Mouse (Mus musculus): ENCODE results near the gene B3galt2. TPM values are rescaled to one million over a fixed set of nuclear protein-coding genes. Genes with fewer than 3 reads are reported as not detected.

B3galt2 gene
- 7.7 and 8.0 TPM in 2 replicates for polyA plus RNA-seq (2015; fragmentation: Nextera tagmentation; extraction: Ambion mirVana)

DNA sequence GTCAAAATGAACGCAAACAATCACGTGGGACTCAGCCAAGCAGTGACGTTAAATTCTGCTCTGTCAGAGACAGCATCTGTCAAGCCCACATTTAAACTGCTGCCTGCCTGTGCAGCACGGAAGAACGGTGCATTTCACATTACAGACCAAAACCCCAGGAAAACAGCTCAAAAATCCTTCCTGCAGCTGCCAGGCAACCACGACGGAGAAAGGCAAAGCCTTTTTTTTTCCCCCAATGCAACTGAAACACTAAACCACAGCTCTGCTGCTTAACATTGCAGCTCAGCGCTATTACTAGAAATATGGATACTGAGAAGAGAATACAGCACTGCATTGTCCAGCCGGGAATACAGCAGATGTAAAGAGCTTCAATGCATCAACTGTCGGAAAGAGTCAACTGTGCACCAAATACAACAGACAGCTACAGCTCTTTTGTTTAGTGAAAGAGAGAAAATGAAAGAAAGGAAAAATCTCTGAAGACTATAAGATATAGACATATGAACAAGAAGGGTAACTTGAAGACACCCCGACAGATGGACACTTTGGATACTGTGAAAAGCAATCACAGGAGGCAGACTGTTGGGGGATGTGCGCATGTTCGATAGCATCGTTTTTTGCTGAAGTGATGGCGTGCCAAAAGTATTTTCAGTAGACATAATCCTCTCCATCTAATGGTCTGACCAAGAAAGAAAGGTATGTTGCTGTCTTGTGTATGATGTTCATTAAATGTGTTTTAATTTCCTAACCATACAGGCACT, at the start of gene B3galt2:
TSS of gene B3galt2 (plus strand) at position 15 of the 758 bp plus-strand sequence.
- peak within 1 kb of the TSS; percentile 98 for H3K27ac ChIP-seq (ENCODE audit: low read length)
- WGBS: 7% methylated on average over 15 of the region's 15 CpGs
- peak within 1 kb of the TSS; percentile 45 for H3K4me3 ChIP-seq (ENCODE audit: low read depth, low read length)
- peaks cover 6% of the 10 kb centered on the region for H3K4me1 ChIP-seq (ENCODE audit: control insufficient read depth, insufficient read depth, low read length)
- no peaks in the 10 kb centered on the region for H3K9me3 ChIP-seq (replicated peaks; ENCODE audit: control insufficient read depth, low read length, poor library complexity, severe bottlenecking)
- ATAC-seq: peak; percentile 95
- H3K4me2 ChIP-seq (ENCODE audit: low read length): peak within 1 kb of the TSS; percentile 53
- peak within 1 kb of the TSS; percentile 76 for H3K9ac ChIP-seq (ENCODE audit: low read depth, low read length)
- no peaks in the 10 kb centered on the region for H3K27me3 ChIP-seq (ENCODE audit: control insufficient read depth, insufficient read depth, low read depth, low read length)
- H3K36me3 ChIP-seq (ENCODE audit: control insufficient read depth, insufficient read depth, low read length): no peaks in the 10 kb centered on the region

DNA sequence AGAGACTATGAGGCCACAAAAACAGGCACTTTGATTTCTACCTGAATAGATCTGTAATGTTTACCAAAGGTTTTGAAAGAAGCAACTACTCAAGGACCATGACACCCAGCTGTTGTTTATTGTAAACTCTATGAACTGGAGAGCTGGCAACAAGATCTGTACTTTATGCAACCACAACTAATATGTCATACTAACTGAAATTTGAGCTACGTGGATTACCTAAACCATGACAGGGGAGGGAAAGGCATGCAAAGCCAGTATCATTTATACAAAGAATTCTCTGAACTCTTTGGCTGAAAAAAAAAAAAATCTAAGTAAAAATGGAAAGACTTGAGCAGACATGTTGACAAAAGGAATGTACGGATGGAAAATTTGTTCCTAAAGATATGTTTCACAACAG, 43.6 kb upstream of the B3galt2 start:
- Histone ChIP-seq H3K9ac (ENCODE audit: low read depth, low read length) (no peak overlapping the region), H3K27ac (ENCODE audit: low read length) (no peak overlapping the region), H3K9me3 (replicated peaks; ENCODE audit: control insufficient read depth, low read length, poor library complexity, severe bottlenecking) (no peaks in the 10 kb centered on the region), H3K4me1 (ENCODE audit: control insufficient read depth, insufficient read depth, low read length) (no peaks in the 10 kb centered on the region), H3K4me2 (ENCODE audit: low read length) (no peak overlapping the region), H3K4me3 (ENCODE audit: low read depth, low read length) (no peak overlapping the region), H3K27me3 (ENCODE audit: control insufficient read depth, insufficient read depth, low read depth, low read length) (no peaks in the 10 kb centered on the region), H3K36me3 (ENCODE audit: control insufficient read depth, insufficient read depth, low read length) (no peaks in the 10 kb centered on the region)
- no peak for ATAC-seq
- 89% methylated on average over 2 of the region's 2 CpGs for WGBS

DNA sequence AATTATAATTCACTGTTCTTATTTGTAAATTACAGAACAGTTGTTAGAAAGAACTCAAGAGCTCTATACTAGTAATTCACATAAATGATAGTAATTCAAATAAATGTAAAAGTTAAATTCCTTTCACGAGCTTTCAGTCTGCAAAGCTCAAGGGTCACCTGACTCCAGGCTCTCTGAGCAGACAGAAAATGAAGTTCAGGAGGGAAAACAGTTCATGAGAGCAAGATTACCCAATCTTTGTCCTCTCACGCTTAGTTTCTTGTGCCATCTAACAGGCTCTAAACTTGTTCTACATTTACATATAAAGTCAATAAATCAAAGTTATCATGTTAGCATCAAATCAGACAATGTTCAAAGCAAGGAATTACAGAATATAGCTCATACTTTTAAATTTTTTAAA, 31.6 kb upstream of the B3galt2 start:
- no peak for ATAC-seq
- Histone ChIP-seq H3K9ac (ENCODE audit: low read depth, low read length) (no peak overlapping the region), H3K9me3 (replicated peaks; ENCODE audit: control insufficient read depth, low read length, poor library complexity, severe bottlenecking) (no peaks in the 10 kb centered on the region), H3K27ac (ENCODE audit: low read length) (no peak overlapping the region), H3K4me1 (ENCODE audit: control insufficient read depth, insufficient read depth, low read length) (no peaks in the 10 kb centered on the region), H3K4me2 (ENCODE audit: low read length) (no peak overlapping the region), H3K27me3 (ENCODE audit: control insufficient read depth, insufficient read depth, low read depth, low read length) (no peaks in the 10 kb centered on the region), H3K36me3 (ENCODE audit: control insufficient read depth, insufficient read depth, low read length) (peaks cover 3% of the 10 kb centered on the region), H3K4me3 (ENCODE audit: low read depth, low read length) (no peak overlapping the region)
- 93% methylated on average over 2 of the region's 2 CpGs for WGBS

GRCm38 (mm10) chr1:143612901-143613300, 27.6 kb upstream of the B3galt2 start:
- Histone ChIP-seq H3K27me3 (ENCODE audit: control insufficient read depth, insufficient read depth, low read depth, low read length) (no peaks in the 10 kb centered on the region), H3K4me2 (ENCODE audit: low read length) (no peak overlapping the region), H3K9me3 (replicated peaks; ENCODE audit: control insufficient read depth, low read length, poor library complexity, severe bottlenecking) (no peaks in the 10 kb centered on the region), H3K36me3 (ENCODE audit: control insufficient read depth, insufficient read depth, low read length) (peaks cover 10% of the 10 kb centered on the region), H3K9ac (ENCODE audit: low read depth, low read length) (no peak overlapping the region), H3K4me1 (ENCODE audit: control insufficient read depth, insufficient read depth, low read length) (no peaks in the 10 kb centered on the region), H3K27ac (ENCODE audit: low read length) (no peak overlapping the region), H3K4me3 (ENCODE audit: low read depth, low read length) (no peak overlapping the region)
- ATAC-seq: no peak
- 88% methylated on average over 2 of the region's 2 CpGs for WGBS

GRCm38 (mm10) chr1:143619760-143620159, 20.7 kb upstream of the B3galt2 start:
- H3K9me3 ChIP-seq (replicated peaks; ENCODE audit: control insufficient read depth, low read length, poor library complexity, severe bottlenecking): no peaks in the 10 kb centered on the region
- no peak overlapping the region for H3K4me2 ChIP-seq (ENCODE audit: low read length)
- no peak overlapping the region for H3K4me3 ChIP-seq (ENCODE audit: low read depth, low read length)
- peaks cover 4% of the 10 kb centered on the region; the same call in 1 of the 2 replicates for H3K36me3 ChIP-seq (ENCODE audit: control insufficient read depth, insufficient read depth, low read length)
- no peak for ATAC-seq
- H3K4me1 ChIP-seq (ENCODE audit: control insufficient read depth, insufficient read depth, low read length): no peaks in the 10 kb centered on the region
- no peaks in the 10 kb centered on the region for H3K27me3 ChIP-seq (ENCODE audit: control insufficient read depth, insufficient read depth, low read depth, low read length)
- WGBS: 44% methylated on average over 2 of the region's 2 CpGs
- H3K9ac ChIP-seq (ENCODE audit: low read depth, low read length): no peak overlapping the region
- H3K27ac ChIP-seq (ENCODE audit: low read length): no peak overlapping the region

DNA sequence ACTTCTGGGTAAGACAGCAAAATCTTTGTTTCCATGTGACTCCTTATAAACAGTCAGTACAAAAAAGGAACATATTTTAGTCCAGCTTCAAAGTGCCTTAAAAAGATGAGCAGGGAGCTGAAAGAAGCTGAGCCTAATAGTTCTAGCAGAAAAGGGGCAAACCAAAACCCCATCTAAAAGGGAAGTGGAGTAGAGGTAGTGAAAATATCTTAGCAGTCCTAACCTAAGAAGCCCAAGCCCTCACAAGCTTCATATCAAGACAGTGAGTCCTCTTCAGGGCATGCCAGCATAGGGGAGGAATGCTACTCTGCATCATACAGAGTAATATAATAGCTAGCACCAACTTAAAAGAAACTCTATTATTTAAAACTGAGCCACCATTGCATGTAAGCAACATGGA, 18.5 kb upstream of the B3galt2 start:
- no peaks in the 10 kb centered on the region for H3K27me3 ChIP-seq (ENCODE audit: control insufficient read depth, insufficient read depth, low read depth, low read length)
- H3K4me2 ChIP-seq (ENCODE audit: low read length): no peak overlapping the region
- H3K9ac ChIP-seq (ENCODE audit: low read depth, low read length): no peak overlapping the region
- peaks cover 3% of the 10 kb centered on the region; the same call in 1 of the 2 replicates for H3K36me3 ChIP-seq (ENCODE audit: control insufficient read depth, insufficient read depth, low read length)
- no peak for ATAC-seq
- H3K4me3 ChIP-seq (ENCODE audit: low read depth, low read length): no peak overlapping the region
- H3K9me3 ChIP-seq (replicated peaks; ENCODE audit: control insufficient read depth, low read length, poor library complexity, severe bottlenecking): no peaks in the 10 kb centered on the region
- H3K4me1 ChIP-seq (ENCODE audit: control insufficient read depth, insufficient read depth, low read length): no peaks in the 10 kb centered on the region
- H3K27ac ChIP-seq (ENCODE audit: low read length): no peak overlapping the region

DNA sequence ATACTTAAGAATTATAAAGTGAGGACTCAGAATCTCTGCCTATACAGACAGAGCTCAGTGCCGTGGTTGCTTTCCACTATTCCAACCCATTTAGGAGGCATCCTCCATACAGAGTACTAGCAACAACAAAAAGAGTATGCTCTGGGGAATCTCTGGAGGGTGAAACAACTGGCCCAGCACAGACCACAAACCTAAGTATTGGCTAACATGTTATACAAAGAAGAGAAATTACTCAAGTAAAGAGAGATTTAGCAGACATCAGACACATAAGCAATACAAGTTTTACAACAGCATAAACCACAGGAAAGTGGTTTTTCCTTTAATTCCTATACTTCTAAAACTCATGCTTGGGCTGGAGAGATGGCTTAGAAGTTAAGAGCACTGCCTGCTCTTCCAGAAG, 17.8 kb upstream of the B3galt2 start:
- Histone ChIP-seq H3K4me1 (ENCODE audit: control insufficient read depth, insufficient read depth, low read length) (no peaks in the 10 kb centered on the region), H3K27me3 (ENCODE audit: control insufficient read depth, insufficient read depth, low read depth, low read length) (no peaks in the 10 kb centered on the region), H3K9me3 (replicated peaks; ENCODE audit: control insufficient read depth, low read length, poor library complexity, severe bottlenecking) (no peaks in the 10 kb centered on the region), H3K9ac (ENCODE audit: low read depth, low read length) (no peak overlapping the region), H3K36me3 (ENCODE audit: control insufficient read depth, insufficient read depth, low read length) (no peaks in the 10 kb centered on the region), H3K4me3 (ENCODE audit: low read depth, low read length) (no peak overlapping the region), H3K4me2 (ENCODE audit: low read length) (no peak overlapping the region), H3K27ac (ENCODE audit: low read length) (no peak overlapping the region)
- ATAC-seq: no peak
- 88% methylated on average over 1 of the region's 1 CpGs for WGBS

DNA sequence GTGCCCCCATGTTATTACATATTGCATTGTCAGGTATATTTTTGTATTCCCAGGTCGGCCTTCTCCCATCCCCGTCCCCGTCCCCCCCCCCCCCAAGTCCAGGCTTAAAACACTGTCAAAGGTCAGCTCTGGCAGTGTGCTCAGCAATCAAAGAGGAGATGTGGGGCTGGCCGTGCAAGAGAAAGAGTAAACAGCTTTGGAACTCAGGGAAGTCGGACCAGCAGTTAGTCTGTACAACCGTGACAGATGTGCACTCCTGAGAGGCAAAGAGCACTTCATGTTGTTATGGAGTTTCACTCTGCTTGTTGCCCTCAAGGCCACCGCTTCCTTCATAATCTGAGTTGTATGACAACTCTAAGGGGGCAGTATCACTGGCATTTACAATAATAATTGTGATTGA, 9.1 kb upstream of the B3galt2 start:
- Histone ChIP-seq H3K4me3 (ENCODE audit: low read depth, low read length) (no peak overlapping the region), H3K36me3 (ENCODE audit: control insufficient read depth, insufficient read depth, low read length) (no peaks in the 10 kb centered on the region), H3K9ac (ENCODE audit: low read depth, low read length) (no peak overlapping the region), H3K4me2 (ENCODE audit: low read length) (no peak overlapping the region), H3K27ac (ENCODE audit: low read length) (no peak overlapping the region), H3K4me1 (ENCODE audit: control insufficient read depth, insufficient read depth, low read length) (no peaks in the 10 kb centered on the region), H3K9me3 (replicated peaks; ENCODE audit: control insufficient read depth, low read length, poor library complexity, severe bottlenecking) (no peaks in the 10 kb centered on the region), H3K27me3 (ENCODE audit: control insufficient read depth, insufficient read depth, low read depth, low read length) (no peaks in the 10 kb centered on the region)
- 68% methylated on average over 7 of the region's 7 CpGs for WGBS
- ATAC-seq: no peak

GRCm38 (mm10) chr1:143632361-143632760, 8.1 kb upstream of the B3galt2 start:
- H3K4me1 ChIP-seq (ENCODE audit: control insufficient read depth, insufficient read depth, low read length): no peaks in the 10 kb centered on the region
- no peak overlapping the region for H3K4me3 ChIP-seq (ENCODE audit: low read depth, low read length)
- no peak for ATAC-seq
- WGBS: 90% methylated on average over 1 of the region's 1 CpGs
- H3K27me3 ChIP-seq (ENCODE audit: control insufficient read depth, insufficient read depth, low read depth, low read length): no peaks in the 10 kb centered on the region
- H3K36me3 ChIP-seq (ENCODE audit: control insufficient read depth, insufficient read depth, low read length): no peaks in the 10 kb centered on the region
- H3K27ac ChIP-seq (ENCODE audit: low read length): no peak overlapping the region
- H3K9ac ChIP-seq (ENCODE audit: low read depth, low read length): no peak overlapping the region
- no peak overlapping the region for H3K4me2 ChIP-seq (ENCODE audit: low read length)
- no peaks in the 10 kb centered on the region for H3K9me3 ChIP-seq (replicated peaks; ENCODE audit: control insufficient read depth, low read length, poor library complexity, severe bottlenecking)

All from midbrain, embryonic 16.5 days (tissue).